Mouse (Mus musculus): ENCODE results near the gene Uhmk1.
"Not testable (repeated sequence)": the region's sequence is repeated elsewhere in the genome, so short reads cannot be mapped to it uniquely, and the experiment has no call there.

Gene Uhmk1

GRCm38 (mm10) chr1:170214757-170215522 lies at the start of gene Uhmk1:
TSS of gene Uhmk1 (minus strand) at chr1:170215397.
- peak; percentile 74 for DNase-seq (ENCODE audit: low read depth, low spot score)

GRCm38 (mm10) chr1:170255560-170255910 lies 40.3 kb upstream of the Uhmk1 start:
- DNase-seq (ENCODE audit: low read depth, low spot score): peak; percentile 86

- DNase-seq (ENCODE audit: low read depth, low spot score): no peak
Measured at GRCm38 (mm10) chr1:170254893-170255559, 39.8 kb upstream of the Uhmk1 start.

GRCm38 (mm10) chr1:170245016-170245415 lies 29.8 kb upstream of the Uhmk1 start:
- no peak for DNase-seq (ENCODE audit: low read depth, low spot score)

GRCm38 (mm10) chr1:170232688-170233087 lies 17.5 kb upstream of the Uhmk1 start, which contains the start of gene Sh2d1b2:
TSS of gene Sh2d1b2 (plus strand) at chr1:170232749.
- not testable (repeated sequence) for DNase-seq (ENCODE audit: low read depth, low spot score)

- DNase-seq (ENCODE audit: low read depth, low spot score): no peak
Measured at GRCm38 (mm10) chr1:170223276-170223675, 8.1 kb upstream of the Uhmk1 start.

GRCm38 (mm10) chr1:170220351-170220750 lies 5.2 kb upstream of the Uhmk1 start:
- DNase-seq (ENCODE audit: low read depth, low spot score): no peak

- DNase-seq (ENCODE audit: low read depth, low spot score): peak; percentile 65
Measured at GRCm38 (mm10) chr1:170218091-170218884, 3.1 kb upstream of the Uhmk1 start.

GRCm38 (mm10) chr1:170215590-170215989 lies 393 bp upstream of the Uhmk1 start:
- no peak for DNase-seq (ENCODE audit: low read depth, low spot score)

- no peak for DNase-seq (ENCODE audit: low read depth, low spot score)
Measured at GRCm38 (mm10) chr1:170214383-170214756, 827 bp downstream of the Uhmk1 start.

- no peak for DNase-seq (ENCODE audit: low read depth, low spot score)
Measured at GRCm38 (mm10) chr1:170213181-170213879, 1.9 kb downstream of the Uhmk1 start.

GRCm38 (mm10) chr1:170206395-170206794 lies 8.8 kb downstream of the Uhmk1 start:
- DNase-seq (ENCODE audit: low read depth, low spot score): no peak

- DNase-seq (ENCODE audit: low read depth, low spot score): no peak
Measured at GRCm38 (mm10) chr1:170200379-170200778, 14.8 kb downstream of the Uhmk1 start.

GRCm38 (mm10) chr1:170196211-170196610 lies 19.0 kb downstream of the Uhmk1 start:
- no peak for DNase-seq (ENCODE audit: low read depth, low spot score)

GRCm38 (mm10) chr1:170191925-170192324 lies 23.3 kb downstream of the Uhmk1 start:
- no peak for DNase-seq (ENCODE audit: low read depth, low spot score)

- DNase-seq (ENCODE audit: low read depth, low spot score): no peak
Measured at GRCm38 (mm10) chr1:170190225-170190624, 25.0 kb downstream of the Uhmk1 start.

- peak; percentile 42 for DNase-seq (ENCODE audit: low read depth, low spot score)
Measured at GRCm38 (mm10) chr1:170188601-170189000, 26.6 kb downstream of the Uhmk1 start.

GRCm38 (mm10) chr1:170186531-170186930 lies 28.7 kb downstream of the Uhmk1 start:
- DNase-seq (ENCODE audit: low read depth, low spot score): peak; percentile 85

GRCm38 (mm10) chr1:170185137-170185536 lies 30.1 kb downstream of the Uhmk1 start:
- DNase-seq (ENCODE audit: low read depth, low spot score): no peak

GRCm38 (mm10) chr1:170182706-170183105 lies 32.5 kb downstream of the Uhmk1 start:
- DNase-seq (ENCODE audit: low read depth, low spot score): no peak

GRCm38 (mm10) chr1:170176661-170177239 lies 38.4 kb downstream of the Uhmk1 start:
- no peak for DNase-seq (ENCODE audit: low read depth, low spot score)
